Mouse (Mus musculus): ENCODE measurements around the gene Cav2.

DNA sequence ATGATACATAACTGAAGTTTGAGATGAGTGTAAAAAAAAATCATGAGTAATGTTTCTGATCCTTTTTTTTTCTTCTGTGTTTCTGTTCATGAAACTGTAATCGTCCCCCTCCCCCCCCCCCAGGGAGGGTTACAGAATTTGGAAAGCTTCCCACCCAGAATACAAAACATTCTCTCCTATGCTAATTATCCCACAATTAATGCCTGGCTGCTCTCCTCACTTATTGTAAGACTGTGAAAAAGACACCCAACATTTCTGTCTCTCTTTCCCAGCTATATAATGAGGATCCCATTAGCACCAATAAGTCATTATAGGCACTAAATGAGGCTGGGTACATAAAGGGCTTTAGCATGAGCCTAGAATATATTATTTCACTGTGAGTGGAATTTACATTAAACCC is 32.7 kb upstream of the Cav2 start:
- TF ChIP-seq CTCF (IDR thresholded peaks at IDR 0.05; ENCODE audit: borderline replicate concordance, extremely low read depth, insufficient read depth, insufficient read length), result no peak
- TF ChIP-seq POLR2A (IDR thresholded peaks at IDR 0.05; ENCODE audit: borderline replicate concordance, extremely low read depth, insufficient read depth, insufficient read length, poor library complexity, severe bottlenecking), result no peak

Measured in brain, embryonic 14.5 days (tissue).